Mouse (Mus musculus) embryonic facial prominence, embryonic 13.5 days (tissue): Measurements from ENCODE around the gene Nodal. TPM values are rescaled to one million over a fixed set of nuclear protein-coding genes. Genes with fewer than 3 reads are reported as not detected.
"Not testable (repeated sequence)": the region's sequence is repeated elsewhere in the genome, so short reads cannot be mapped to it uniquely, and the experiment has no call there.

Experiments
- ATAC-seq: fragments of 200-750 bp; cut with Nextera tagmentation; 2 replicates; pipeline ENCODE4 v1.8.0; 2017; ENCODE audit warnings: low read depth; ENCODE audit not compliant: insufficient number of reproducible peaks, insufficient read depth, low FRiP score, low TSS enrichment
- H3K27ac ChIP-seq: fragments of 300-500 bp; sonication (generic); 2 replicates; pipeline ENCODE4 v1.5.1; 2015; ENCODE audit warnings: moderate library complexity, mild to moderate bottlenecking, inconsistent platforms
- H3K27me3 ChIP-seq: fragments of 300-500 bp; sonication (generic); 2 replicates; pipeline ENCODE4 v1.6.1; 2015; ENCODE audit warnings: mild to moderate bottlenecking, inconsistent platforms
- H3K36me3 ChIP-seq: fragments of 300-500 bp; sonication (generic); 2 replicates; pipeline ENCODE4 v1.6.1; 2015; ENCODE audit warnings: mild to moderate bottlenecking, inconsistent platforms
- H3K4me1 ChIP-seq: fragments of 300-500 bp; sonication (generic); 2 replicates; pipeline ENCODE4 v1.6.1; 2015; ENCODE audit warnings: inconsistent platforms
- H3K4me2 ChIP-seq: fragments of 300-500 bp; sonication (generic); 2 replicates; pipeline ENCODE4 v1.6.1; 2015; ENCODE audit warnings: moderate library complexity, mild to moderate bottlenecking, inconsistent platforms
- H3K4me3 ChIP-seq: fragments of 300-500 bp; sonication (generic); 2 replicates; pipeline ENCODE4 v1.5.1; 2015; ENCODE audit warnings: mild to moderate bottlenecking, inconsistent platforms
- H3K9ac ChIP-seq: fragments of 300-500 bp; sonication (generic); 2 replicates; pipeline ENCODE4 v1.6.1; 2015; ENCODE audit warnings: mild to moderate bottlenecking, inconsistent platforms
- H3K9me3 ChIP-seq: fragments of 300-500 bp; sonication (generic); 2 replicates; pipeline ENCODE4 v1.6.1; 2016; ENCODE audit warnings: inconsistent platforms
- WGBS: fragments of 180-500 bp; shearing (Covaris S2); methylation state at CpG from one replicate; pipeline ENCODE4 v1.1.7; 2015; ENCODE audit warnings: mixed read lengths; 5-methylcytosine and 5-hydroxymethylcytosine counted together
- polyA plus RNA-seq: library from polyadenylated mRNA; unstranded; fragments of >200 nt; fragmentation: Nextera tagmentation; extraction: Ambion mirVana; gene quantifications from 2 replicates; pipeline ENCODE4 v1.2.1, GENCODE M21; 2015

The Nodal gene
- polyA plus RNA-seq, 1 experiment from 2014 or later, result 0.15 TPM

DNA sequence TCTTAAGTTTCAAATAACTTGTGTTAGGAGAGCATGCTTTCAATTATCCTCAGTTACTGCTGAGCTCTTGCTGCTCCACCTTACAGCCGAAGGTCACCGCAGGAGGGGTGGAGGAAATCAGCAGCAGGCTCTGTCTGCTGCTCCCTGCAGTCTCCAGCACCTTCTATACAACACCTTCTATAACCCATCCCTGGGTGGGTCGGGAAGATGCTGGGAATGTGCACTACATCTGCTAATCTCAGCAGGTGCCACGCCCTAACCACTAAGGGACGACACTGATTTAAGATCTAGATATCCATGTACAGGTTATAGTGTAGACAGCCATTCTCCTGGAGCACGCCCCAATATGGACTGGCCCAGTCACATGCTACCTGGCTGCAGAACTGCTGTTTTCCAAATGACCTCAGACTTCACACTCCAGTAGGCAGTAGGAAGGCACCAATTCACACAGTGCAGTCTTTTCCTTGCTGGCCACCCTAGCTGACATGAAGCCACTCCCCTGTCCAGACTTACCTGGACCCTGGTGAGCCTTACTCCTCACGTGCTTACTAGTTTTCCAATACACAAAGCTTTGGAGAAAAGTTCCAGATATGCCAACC is 22.5 kb downstream of the Nodal start:
- H3K4me1 ChIP-seq, result peaks cover 32% of the 10 kb centered on the region
- no peaks in the 10 kb centered on the region for H3K9me3 ChIP-seq
- no peaks in the 10 kb centered on the region for H3K27me3 ChIP-seq
- H3K27ac ChIP-seq, result no peak overlapping the region
- no peak overlapping the region for H3K4me2 ChIP-seq
- no peak overlapping the region for H3K9ac ChIP-seq
- H3K36me3 ChIP-seq, result peaks cover 7% of the 10 kb centered on the region
- ATAC-seq, result no peak
- WGBS, result 78% methylated on average over 7 of the region's 7 CpGs
- H3K4me3 ChIP-seq, result no peak overlapping the region

DNA sequence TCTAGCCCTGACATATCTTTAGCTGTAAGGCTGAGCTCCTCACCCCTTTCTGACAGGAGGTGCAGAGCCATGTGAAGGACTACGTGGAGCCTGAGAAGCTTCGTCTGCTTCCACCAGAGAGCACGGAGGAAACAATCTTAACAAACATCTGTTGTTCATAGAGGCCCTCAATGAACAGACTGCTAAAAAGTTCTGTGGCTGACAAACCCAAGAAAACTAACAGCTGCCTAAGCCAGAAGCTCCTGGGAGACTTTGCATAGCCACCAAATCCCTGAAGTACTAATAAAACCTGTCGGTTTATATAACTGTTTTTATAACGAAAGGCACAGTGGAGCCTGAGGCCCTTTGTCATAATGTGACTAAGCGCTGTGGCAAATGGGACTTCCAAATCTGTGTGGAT is 25.7 kb downstream of the Nodal start:
- Histone ChIP-seq H3K4me2 (no peak overlapping the region), H3K9ac (no peak overlapping the region), H3K9me3 (no peaks in the 10 kb centered on the region), H3K4me1 (peaks cover 58% of the 10 kb centered on the region), H3K36me3 (peaks cover 6% of the 10 kb centered on the region), H3K27me3 (no peaks in the 10 kb centered on the region), H3K27ac (peak overlapping the region; percentile 53), H3K4me3 (no peak overlapping the region)
- no peak for ATAC-seq
- 33% methylated on average over 6 of the region's 6 CpGs for WGBS

DNA sequence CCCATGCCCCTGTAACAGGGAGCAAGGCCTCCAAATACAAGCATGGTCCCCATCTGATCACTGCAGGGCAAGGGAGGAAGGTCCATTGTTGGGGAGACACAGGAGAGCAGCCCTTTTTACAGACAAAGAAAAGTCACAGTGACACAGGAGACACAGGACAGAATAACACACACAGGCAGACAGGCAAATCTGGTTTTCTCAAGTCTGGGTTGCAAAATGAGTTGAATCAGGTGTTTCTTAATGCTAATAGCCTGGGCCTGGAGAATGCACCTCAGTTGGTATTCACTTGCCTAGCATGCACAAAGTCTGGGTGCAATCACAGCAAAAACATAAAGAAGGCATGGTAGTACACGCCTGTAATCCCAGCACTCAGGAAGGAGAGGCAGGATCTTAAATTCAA is 26.1 kb downstream of the Nodal start:
- Histone ChIP-seq H3K9me3 (no peaks in the 10 kb centered on the region), H3K4me2 (no peak overlapping the region), H3K36me3 (peaks cover 6% of the 10 kb centered on the region), H3K27me3 (no peaks in the 10 kb centered on the region), H3K27ac (peak overlapping the region; percentile 53), H3K9ac (no peak overlapping the region), H3K4me3 (no peak overlapping the region), H3K4me1 (peaks cover 63% of the 10 kb centered on the region)
- 53% methylated on average over 1 of the region's 1 CpGs for WGBS
- no peak for ATAC-seq

DNA sequence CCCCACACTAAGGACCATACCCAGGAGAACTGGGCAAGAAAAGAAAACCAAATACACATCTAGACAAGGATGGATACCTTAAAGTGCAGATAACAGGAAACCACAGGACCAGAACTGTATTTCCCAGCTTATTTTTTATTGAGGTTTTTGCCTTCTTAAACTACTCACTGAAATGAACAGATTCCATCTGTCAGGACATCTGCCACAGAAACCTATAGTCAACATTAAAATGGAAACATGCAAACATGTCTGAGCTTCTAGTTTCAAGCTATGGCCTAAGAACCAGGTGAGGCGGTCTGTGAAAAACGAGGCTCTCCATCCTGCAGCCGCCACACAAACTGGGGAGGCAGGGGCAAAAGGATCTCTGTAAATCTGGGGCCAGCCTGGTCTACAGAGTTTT is 27.2 kb downstream of the Nodal start:
- H3K36me3 ChIP-seq, result peaks cover 11% of the 10 kb centered on the region; the same call in 1 of the 2 replicates
- WGBS, result 82% methylated on average over 3 of the region's 3 CpGs
- H3K4me1 ChIP-seq, result peaks cover 72% of the 10 kb centered on the region
- no peak overlapping the region for H3K9ac ChIP-seq
- H3K27me3 ChIP-seq, result no peaks in the 10 kb centered on the region
- no peak for ATAC-seq
- no peak overlapping the region for H3K27ac ChIP-seq
- H3K4me2 ChIP-seq, result no peak overlapping the region
- no peaks in the 10 kb centered on the region for H3K9me3 ChIP-seq
- no peak overlapping the region for H3K4me3 ChIP-seq

DNA sequence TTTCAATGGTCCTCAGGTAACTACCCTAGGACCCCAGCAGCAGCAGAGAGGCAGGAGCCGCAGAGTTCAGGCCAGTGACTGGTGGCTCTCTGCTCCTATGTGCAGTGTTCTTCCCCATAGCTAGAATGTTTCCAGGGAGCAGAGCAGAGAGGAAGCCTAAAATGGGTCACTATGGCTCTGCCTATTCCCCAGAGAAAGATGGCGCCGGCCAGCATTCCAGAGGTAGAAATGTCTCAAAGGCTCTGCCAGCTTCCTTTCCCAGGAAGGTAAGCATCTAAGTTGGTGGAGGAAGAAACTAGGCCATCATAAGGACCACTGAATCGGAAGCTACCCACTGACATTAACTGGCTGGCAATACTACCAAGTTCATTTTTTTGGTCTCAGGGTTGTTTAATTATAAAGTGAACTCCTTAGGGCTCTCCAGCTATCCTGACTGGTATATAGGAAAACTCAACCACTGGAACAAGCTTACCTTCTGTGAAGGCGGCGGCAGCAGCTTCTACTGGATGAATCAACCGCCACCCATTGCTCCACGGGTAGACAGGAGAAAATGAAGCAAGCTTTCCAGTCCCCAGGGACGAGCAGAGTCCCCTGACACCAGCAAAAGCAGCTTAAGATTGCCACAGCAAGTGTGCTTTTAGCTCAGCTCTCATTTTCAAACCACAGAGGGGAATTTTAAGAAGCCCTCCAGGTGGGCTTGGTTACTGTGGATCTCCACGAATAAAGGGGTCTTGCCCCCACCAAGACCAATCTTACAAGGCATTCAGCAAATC is 30.0 kb downstream of the Nodal start:
- no peaks in the 10 kb centered on the region for H3K27me3 ChIP-seq
- H3K4me1 ChIP-seq, result peaks cover 76% of the 10 kb centered on the region
- no peak overlapping the region for H3K27ac ChIP-seq
- ATAC-seq, result no peak
- WGBS, result 75% methylated on average over 10 of the region's 10 CpGs
- no peak overlapping the region for H3K4me2 ChIP-seq
- no peak overlapping the region for H3K9ac ChIP-seq
- no peaks in the 10 kb centered on the region for H3K9me3 ChIP-seq
- no peak overlapping the region for H3K4me3 ChIP-seq
- peaks cover 5% of the 10 kb centered on the region; the same call in 1 of the 2 replicates for H3K36me3 ChIP-seq

DNA sequence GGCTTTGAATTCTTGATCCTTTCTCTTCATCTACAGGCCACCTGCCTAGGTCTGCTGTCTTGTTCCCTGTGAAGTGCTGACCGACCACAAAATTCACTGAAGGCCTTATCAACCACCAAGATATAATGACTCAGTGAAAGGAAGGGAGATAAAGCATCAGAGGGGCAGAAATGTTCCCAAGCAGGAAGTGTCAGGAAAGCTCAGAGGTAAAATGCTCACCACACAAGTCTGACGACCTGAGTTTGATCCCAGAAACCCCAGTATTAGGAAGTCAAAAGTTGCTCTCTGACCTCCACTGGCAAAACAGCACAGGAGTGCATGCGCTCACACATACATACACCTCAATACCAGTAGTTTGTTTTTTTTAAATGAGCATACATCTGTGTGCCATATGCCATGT is 31.1 kb downstream of the Nodal start:
- no peak overlapping the region for H3K9ac ChIP-seq
- no peak overlapping the region for H3K4me2 ChIP-seq
- H3K27me3 ChIP-seq, result no peaks in the 10 kb centered on the region
- H3K4me1 ChIP-seq, result peaks cover 66% of the 10 kb centered on the region
- H3K9me3 ChIP-seq, result no peaks in the 10 kb centered on the region
- no peak overlapping the region for H3K4me3 ChIP-seq
- H3K27ac ChIP-seq, result no peak overlapping the region
- ATAC-seq, result no peak
- WGBS, result 77% methylated on average over 3 of the region's 3 CpGs
- H3K36me3 ChIP-seq, result peaks cover 5% of the 10 kb centered on the region; the same call in 1 of the 2 replicates

DNA sequence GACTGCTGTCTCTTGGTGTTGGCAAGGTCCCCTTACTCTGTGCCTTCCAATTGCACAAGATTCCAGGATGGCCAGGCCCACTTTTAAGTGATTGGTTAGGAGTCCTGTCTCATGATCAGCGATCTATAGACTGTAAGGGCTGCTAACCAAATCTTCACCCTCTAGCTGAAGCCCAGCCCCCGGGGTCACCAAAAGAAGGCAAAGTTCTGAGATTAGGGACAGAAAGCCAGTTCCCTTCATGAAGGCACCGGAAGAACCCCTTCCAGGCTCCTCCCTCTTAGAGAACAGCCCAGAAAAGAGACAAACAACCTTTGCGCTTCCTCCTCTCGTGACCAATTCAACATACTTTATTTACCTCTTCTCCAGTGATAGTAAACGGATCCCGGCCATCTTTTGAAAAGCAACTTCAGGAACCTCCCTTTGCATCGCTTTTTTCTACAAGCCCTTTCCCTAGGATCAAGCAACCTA is 33.7 kb downstream of the Nodal start:
- peak overlapping the region; percentile 83 for H3K4me2 ChIP-seq
- peaks cover 42% of the 10 kb centered on the region for H3K4me1 ChIP-seq
- H3K4me3 ChIP-seq, result peak overlapping the region; percentile 100
- H3K27me3 ChIP-seq, result no peaks in the 10 kb centered on the region
- 6% methylated on average over 8 of the region's 8 CpGs for WGBS
- peaks cover 5% of the 10 kb centered on the region; the same call in 1 of the 2 replicates for H3K36me3 ChIP-seq
- ATAC-seq, result no peak
- H3K9me3 ChIP-seq, result no peaks in the 10 kb centered on the region
- H3K9ac ChIP-seq, result peak overlapping the region; percentile 94
- peak overlapping the region; percentile 72; the same call in 1 of the 2 replicates for H3K27ac ChIP-seq

DNA sequence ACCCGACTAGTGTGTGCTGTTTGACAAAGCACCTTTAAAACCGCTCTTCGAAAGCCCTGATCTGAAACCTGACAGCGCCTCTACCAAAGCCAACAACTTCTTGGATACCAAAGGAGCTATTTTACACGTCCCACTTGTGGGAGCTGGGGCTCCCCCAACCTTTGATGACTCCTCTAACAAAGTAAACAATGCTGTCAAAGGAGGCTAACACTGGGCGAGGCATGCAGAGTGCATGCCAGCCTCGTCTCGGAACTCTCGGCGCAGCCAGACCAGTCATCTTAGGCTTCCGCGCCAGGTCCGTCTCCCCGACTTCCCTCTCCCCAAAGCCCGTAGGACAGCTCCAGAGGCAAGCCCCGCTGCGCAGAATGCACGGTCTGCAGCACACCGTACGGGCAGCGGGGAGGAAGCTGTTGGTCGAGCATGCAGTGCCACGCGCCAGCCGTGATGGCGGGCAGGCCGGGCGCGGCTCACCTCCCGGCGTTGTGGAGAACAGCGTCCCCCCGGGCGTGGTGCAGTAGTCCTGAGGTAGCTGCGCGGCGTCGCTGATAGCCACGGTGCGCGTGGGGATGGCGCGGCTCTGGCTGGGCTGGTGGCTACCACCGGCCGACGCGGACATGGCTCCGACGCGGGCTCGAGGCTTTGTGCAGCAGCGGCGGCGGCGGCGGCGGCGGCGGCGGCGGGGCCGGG is 34.3 kb downstream of the Nodal start:
- Histone ChIP-seq H3K9me3 (no peaks in the 10 kb centered on the region), H3K27me3 (no peaks in the 10 kb centered on the region), H3K9ac (peak overlapping the region; percentile 94), H3K36me3 (peaks cover 5% of the 10 kb centered on the region; the same call in 1 of the 2 replicates), H3K4me2 (peak overlapping the region; percentile 83), H3K4me1 (peaks cover 37% of the 10 kb centered on the region), H3K4me3 (peak overlapping the region; percentile 100), H3K27ac (peak overlapping the region; percentile 72)
- WGBS, result under 1% methylated on average over 60 of the region's 62 CpGs
- ATAC-seq, result peak; percentile 67

DNA sequence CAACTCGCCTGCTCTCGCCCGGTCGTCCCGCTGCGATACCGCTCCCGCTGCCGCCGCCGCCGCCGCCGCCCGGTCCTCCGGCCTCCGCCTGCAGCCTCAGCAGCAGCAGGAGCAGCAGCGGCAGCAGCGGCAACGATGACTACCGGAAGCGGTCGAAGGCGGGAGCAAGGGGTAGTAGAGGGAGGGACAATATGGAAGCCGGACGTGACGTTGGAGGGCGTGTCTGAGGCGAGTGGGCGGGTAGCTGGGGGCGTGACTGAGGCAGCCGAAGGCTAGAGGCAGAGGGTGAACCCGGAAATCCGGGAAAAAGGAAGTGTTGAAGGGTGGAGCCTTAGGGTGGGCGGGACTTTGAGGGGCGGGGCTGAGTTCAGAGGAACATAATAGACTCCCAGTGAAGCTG is 34.9 kb downstream of the Nodal start, which contains the start of gene Eif4ebp2:
TSS of gene Eif4ebp2 (minus strand) at position 17 of the 400 bp plus-strand sequence.
- ATAC-seq, result peak; percentile 96
- peak within 1 kb of the TSS; percentile 94 for H3K9ac ChIP-seq
- under 1% methylated on average over 33 of the region's 36 CpGs for WGBS
- peak within 1 kb of the TSS; percentile 72 for H3K27ac ChIP-seq
- peaks cover 5% of the 10 kb centered on the region; the same call in 1 of the 2 replicates for H3K36me3 ChIP-seq
- no peaks in the 10 kb centered on the region for H3K27me3 ChIP-seq
- H3K9me3 ChIP-seq, result no peaks in the 10 kb centered on the region
- H3K4me1 ChIP-seq, result peaks cover 33% of the 10 kb centered on the region
- peak within 1 kb of the TSS; percentile 83 for H3K4me2 ChIP-seq
- peak within 1 kb of the TSS; percentile 100 for H3K4me3 ChIP-seq

DNA sequence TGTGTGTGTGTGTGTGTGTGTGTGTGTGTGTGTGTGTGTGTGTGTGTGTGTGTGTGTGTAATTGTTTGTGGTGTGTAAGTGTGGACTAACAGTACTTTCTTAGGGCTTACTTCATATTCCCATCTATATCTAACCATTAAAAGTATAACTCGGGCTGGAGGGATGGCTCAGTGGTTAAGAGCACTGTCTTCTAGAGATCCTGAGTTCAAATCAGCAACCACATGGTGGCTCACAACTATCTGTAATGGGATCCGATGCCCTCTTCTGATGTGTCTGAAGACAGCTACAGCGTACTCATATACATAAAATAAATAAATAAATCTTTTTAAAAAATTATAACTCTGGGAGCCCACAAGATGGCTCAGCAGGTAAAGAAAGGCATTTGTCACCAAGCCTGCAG is 35.4 kb downstream of the Nodal start:
- not testable (repeated sequence) for H3K4me2 ChIP-seq, H3K36me3 ChIP-seq, H3K27ac ChIP-seq, H3K27me3 ChIP-seq, ATAC-seq, H3K9me3 ChIP-seq, H3K9ac ChIP-seq, H3K4me3 ChIP-seq
- WGBS, result 65% methylated on average over 3 of the region's 3 CpGs
- peaks cover 28% of the 10 kb centered on the region for H3K4me1 ChIP-seq

DNA sequence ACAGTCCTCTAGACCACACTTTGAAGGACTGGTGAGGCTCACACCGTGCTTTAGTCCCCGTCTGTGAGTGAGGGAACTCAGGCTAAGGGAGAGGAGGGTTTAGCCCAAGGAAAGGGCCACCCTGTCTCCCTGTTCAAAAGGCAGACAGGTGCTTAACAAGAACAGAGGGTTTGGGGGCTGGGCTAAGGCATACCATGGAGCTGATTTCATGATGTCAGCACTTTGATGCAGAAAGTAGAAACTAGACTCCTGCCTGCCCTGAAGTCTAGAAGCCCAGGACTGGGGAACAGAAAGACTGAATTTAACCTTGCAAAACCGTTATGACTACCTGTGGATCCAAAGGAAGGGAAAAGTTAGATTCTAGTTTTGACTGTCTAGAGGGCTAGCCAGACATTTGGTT is 39.4 kb downstream of the Nodal start:
- 54% methylated on average over 3 of the region's 3 CpGs for WGBS
- Histone ChIP-seq H3K27me3 (no peaks in the 10 kb centered on the region), H3K4me2 (no peak overlapping the region), H3K36me3 (no peaks in the 10 kb centered on the region), H3K4me3 (no peak overlapping the region), H3K9ac (no peak overlapping the region), H3K9me3 (no peaks in the 10 kb centered on the region), H3K27ac (no peak overlapping the region), H3K4me1 (no peaks in the 10 kb centered on the region)
- no peak for ATAC-seq
